Comparison of ENCODE assay signal across 20 mouse cellular contexts in genomic region chr6:28891480-28891879, GRCm38 (mm10). TPM values are rescaled to one million over a fixed set of nuclear protein-coding genes. Genes with fewer than 3 reads are reported as not detected.
DNase-seq lines count a peak whose midpoint lies in the region; ATAC-seq and TF ChIP-seq lines count a peak whose summit lies in the region.
"Had no signal": no experiment of that assay in that cellular context is flagged by ENCODE, and none has a peak within 500 bp of the region (broad histone marks: within the 10 kb centered on the region; RNA-seq: fewer than 3 reads in every experiment).

No protein-coding gene starts in this region.

- no peak overlapping the region for H3K4me2 ChIP-seq in midbrain, embryonic 13.5 days (replicated peaks)
- no peak overlapping the region for H3K4me2 ChIP-seq in midbrain, postnatal 0 days (ENCODE audit: low read depth, low read length, poor library complexity, severe bottlenecking)
- no peak overlapping the region for H3K4me2 ChIP-seq in forebrain, embryonic 15.5 days (replicated peaks)
- H3K4me2 ChIP-seq in hindbrain, embryonic 13.5 days = no peak overlapping the region
- no peak overlapping the region for H3K4me2 ChIP-seq in neural tube, embryonic 13.5 days
- H3K4me2 ChIP-seq: heart, embryonic 11.5 days; liver, embryonic 12.5 days; lung, embryonic 15.5 days had no signal

- peak; percentile 48 for ATAC-seq in midbrain, embryonic 13.5 days
- ATAC-seq in midbrain, postnatal 0 days (ENCODE audit: low FRiP score) = no peak
- ATAC-seq in forebrain, embryonic 15.5 days (replicated peaks) = peak; percentile 34
- ATAC-seq in hindbrain, embryonic 13.5 days (ENCODE audit: low FRiP score) = peak; percentile 22
- peak; percentile 57 for ATAC-seq in neural tube, embryonic 13.5 days (ENCODE audit: low read depth)
- ATAC-seq: liver, embryonic 12.5 days had no signal

- H3K4me1 ChIP-seq in midbrain, embryonic 13.5 days (replicated peaks) = peaks cover 32% of the 10 kb centered on the region
- peaks cover 10% of the 10 kb centered on the region; the same call in 1 of the 2 replicates for H3K4me1 ChIP-seq in midbrain, postnatal 0 days (ENCODE audit: insufficient read depth, low read length)
- H3K4me1 ChIP-seq in forebrain, embryonic 15.5 days = peaks cover 23% of the 10 kb centered on the region
- H3K4me1 ChIP-seq in hindbrain, embryonic 13.5 days (replicated peaks) = peaks cover 49% of the 10 kb centered on the region
- peaks cover 53% of the 10 kb centered on the region for H3K4me1 ChIP-seq in neural tube, embryonic 13.5 days (replicated peaks)
- H3K4me1 ChIP-seq in cerebellum, adult 2 months (ENCODE audit: control insufficient read depth, insufficient read depth, low read length) = peaks cover 7% of the 10 kb centered on the region
- H3K4me1 ChIP-seq: liver, embryonic 12.5 days had no signal

- TF ChIP-seq POLR2A in cerebellum, adult 2 months (IDR thresholded peaks at IDR 0.05; ENCODE audit: borderline replicate concordance, insufficient read depth, low read length) = no peak

- H3K9ac ChIP-seq in midbrain, embryonic 13.5 days (replicated peaks) = no peak overlapping the region
- H3K9ac ChIP-seq in midbrain, postnatal 0 days (replicated peaks; ENCODE audit: low read length, poor library complexity, severe bottlenecking) = no peak overlapping the region
- no peak overlapping the region for H3K9ac ChIP-seq in forebrain, embryonic 15.5 days (replicated peaks)
- H3K9ac ChIP-seq in hindbrain, embryonic 13.5 days = no peak overlapping the region
- H3K9ac ChIP-seq in neural tube, embryonic 13.5 days = no peak overlapping the region
- H3K9ac ChIP-seq: liver, embryonic 12.5 days; lung, embryonic 15.5 days had no signal

- no peaks in the 10 kb centered on the region for H3K9me3 ChIP-seq in midbrain, embryonic 13.5 days
- H3K9me3 ChIP-seq in midbrain, postnatal 0 days (ENCODE audit: low read length) = no peaks in the 10 kb centered on the region
- no peaks in the 10 kb centered on the region for H3K9me3 ChIP-seq in forebrain, embryonic 15.5 days
- H3K9me3 ChIP-seq in hindbrain, embryonic 13.5 days = no peaks in the 10 kb centered on the region
- H3K9me3 ChIP-seq in neural tube, embryonic 13.5 days = no peaks in the 10 kb centered on the region
- H3K9me3 ChIP-seq: embryonic facial prominence, embryonic 10.5 days; liver, embryonic 12.5 days; lung, embryonic 15.5 days; megakaryocyte, embryonic 14.5 days had no signal

- peaks cover 14% of the 10 kb centered on the region for H3K36me3 ChIP-seq in midbrain, embryonic 13.5 days
- H3K36me3 ChIP-seq in midbrain, postnatal 0 days (ENCODE audit: insufficient read depth, low read length) = 0 out of 2 replicates have a peak, but pooled peaks cover 9% of the 10 kb centered on the region
- 0 out of 2 replicates have a peak, but pooled peaks cover 7% of the 10 kb centered on the region for H3K36me3 ChIP-seq in forebrain, embryonic 15.5 days
- peaks cover 11% of the 10 kb centered on the region for H3K36me3 ChIP-seq in hindbrain, embryonic 13.5 days
- H3K36me3 ChIP-seq in neural tube, embryonic 13.5 days = peaks cover 15% of the 10 kb centered on the region

- 51% methylated on average over 9 of the region's 9 CpGs for WGBS in midbrain, embryonic 13.5 days
- 44% methylated on average over 9 of the region's 9 CpGs for WGBS in midbrain, postnatal 0 days
- WGBS in forebrain, embryonic 15.5 days = 16% methylated on average over 9 of the region's 9 CpGs
- WGBS in hindbrain, embryonic 13.5 days = 15% methylated on average over 9 of the region's 9 CpGs
- 24% methylated on average over 9 of the region's 9 CpGs for WGBS in neural tube, embryonic 13.5 days
- WGBS in cerebellum, adult 2 months = 37% methylated on average over 9 of the region's 9 CpGs

- H3K27ac ChIP-seq in midbrain, embryonic 13.5 days = 0 out of 2 replicates have a peak overlapping the region, but pooled peaks have one; percentile 51
- H3K27ac ChIP-seq in midbrain, postnatal 0 days (ENCODE audit: low read depth, low read length) = no peak overlapping the region
- H3K27ac ChIP-seq in forebrain, embryonic 15.5 days (replicated peaks) = no peak overlapping the region
- H3K27ac ChIP-seq in hindbrain, embryonic 13.5 days = peak overlapping the region; percentile 48; the same call in 1 of the 2 replicates
- H3K27ac ChIP-seq in neural tube, embryonic 13.5 days (replicated peaks) = peak overlapping the region; percentile 54; the same call in 1 of the 2 replicates
- no peak overlapping the region for H3K27ac ChIP-seq in cerebellum, adult 2 months (ENCODE audit: insufficient read depth, low read length)
- H3K27ac ChIP-seq: embryonic facial prominence, embryonic 10.5 days; left cerebral cortex, adult 2 months; liver, embryonic 12.5 days; lung, embryonic 15.5 days had no signal

- no peaks in the 10 kb centered on the region for H3K27me3 ChIP-seq in midbrain, embryonic 13.5 days
- no peaks in the 10 kb centered on the region for H3K27me3 ChIP-seq in midbrain, postnatal 0 days (ENCODE audit: insufficient read depth, low read length)
- no peaks in the 10 kb centered on the region; the same call in 1 of the 2 replicates for H3K27me3 ChIP-seq in forebrain, embryonic 15.5 days
- H3K27me3 ChIP-seq in hindbrain, embryonic 13.5 days = no peaks in the 10 kb centered on the region
- H3K27me3 ChIP-seq in neural tube, embryonic 13.5 days = 0 out of 2 replicates have a peak, but pooled peaks cover 3% of the 10 kb centered on the region
- H3K27me3 ChIP-seq in cerebellum, adult 2 months (ENCODE audit: control insufficient read depth, insufficient read depth, low read length) = no peaks in the 10 kb centered on the region
- H3K27me3 ChIP-seq: liver, embryonic 12.5 days; lung, embryonic 15.5 days; megakaryocyte, embryonic 14.5 days had no signal

- H3K4me3 ChIP-seq in midbrain, embryonic 13.5 days (replicated peaks) = no peak overlapping the region
- H3K4me3 ChIP-seq in midbrain, postnatal 0 days (ENCODE audit: low read depth, low read length) = no peak overlapping the region
- no peak overlapping the region for H3K4me3 ChIP-seq in forebrain, embryonic 15.5 days
- H3K4me3 ChIP-seq in hindbrain, embryonic 13.5 days = no peak overlapping the region
- H3K4me3 ChIP-seq in neural tube, embryonic 13.5 days = no peak overlapping the region
- no peak overlapping the region for H3K4me3 ChIP-seq in cerebellum, adult 2 months (replicated peaks; ENCODE audit: insufficient read depth, low read depth, low read length)
- H3K4me3 ChIP-seq: embryonic facial prominence, embryonic 10.5 days; left cerebral cortex, adult 2 months; liver, embryonic 12.5 days; lung, embryonic 15.5 days; megakaryocyte, embryonic 14.5 days; myocyte had no signal

- no peak for DNase-seq in midbrain, postnatal 0 days (ENCODE audit: low spot score)
- DNase-seq in adrenal gland, adult 2 months = no peak
- DNase-seq in cerebellum, adult 2 months = no peak
- DNase-seq: cerebellum, adult 11 months; gastrocnemius, postnatal 25 days; kidney, adult 18-20 months; kidney, postnatal 10 days; right cerebral cortex, postnatal 25 days; thymus, postnatal 25 days had no signal

- no peak for TF ChIP-seq CTCF in midbrain, postnatal 0 days (IDR thresholded peaks at IDR 0.05)
- no peak for TF ChIP-seq CTCF in cerebellum, adult 2 months (IDR thresholded peaks at IDR 0.05; ENCODE audit: borderline replicate concordance, insufficient read depth, low read depth, low read length)

RNA-seq across cellular contexts. Expression of gene Lrrc4, which starts 59.9 kb away (rescaled TPM):
- polyA plus RNA-seq in midbrain, embryonic 13.5 days (2015; fragmentation: Nextera tagmentation; extraction: Ambion mirVana) = 5.1 and 5.3 TPM in 2 replicates
- 45.0 and 61.2 TPM in 2 replicates for total RNA-seq in midbrain, postnatal 0 days (2014; rRNA removed)
- 5.8 and 5.9 TPM in 2 replicates for polyA plus RNA-seq in midbrain, postnatal 0 days (2015; fragmentation: Nextera tagmentation; extraction: Ambion mirVana)
- 6.4 and 6.5 TPM in 2 replicates for polyA plus RNA-seq in forebrain, embryonic 15.5 days (2015; fragmentation: Nextera tagmentation; extraction: Ambion mirVana)
- 5.6 and 6.4 TPM in 2 replicates for polyA plus RNA-seq in hindbrain, embryonic 13.5 days (2015; fragmentation: Nextera tagmentation; extraction: Ambion mirVana)
- 5.9 and 6.0 TPM in 2 replicates for polyA plus RNA-seq in neural tube, embryonic 13.5 days (2015; fragmentation: Nextera tagmentation; extraction: Ambion mirVana)
- 1 to 10 TPM; 5.6 to 8.1 TPM for total RNA-seq in adrenal gland, adult 2 months (2021)
- 3.6 and 6.1 TPM in 2 replicates for polyA plus RNA-seq in adrenal gland, adult 2 months (2012; rRNA removed)
- polyA plus RNA-seq in cerebellum, adult 2 months (2012; rRNA removed) = 51.6 and 58.0 TPM in 2 replicates

Comparison
In these comparisons a context has a peak if more than half of its experiments do, and no peak if none do; other contexts are left out.
1. H3K27ac ChIP-seq: peak in midbrain, embryonic 13.5 days (single experiment), hindbrain, embryonic 13.5 days (single experiment) and neural tube, embryonic 13.5 days (single experiment); none in midbrain, postnatal 0 days (single experiment), forebrain, embryonic 15.5 days (single experiment) and cerebellum, adult 2 months (single experiment).